Mouse (Mus musculus): ENCODE data around the gene Palm2.

- TF ChIP-seq POLR2A (IDR thresholded peaks at IDR 0.05; ENCODE audit: borderline replicate concordance, low read depth, low read length), result no peak
- TF ChIP-seq CTCF (IDR thresholded peaks at IDR 0.05; ENCODE audit: low read depth, low read length), result no peak
These were observed 283.3 kb downstream of the Palm2 start, which contains the start of gene Akap2 for GRCm38 (mm10) chr4:57717354-57717753.
